Mouse (Mus musculus): Measurements from ENCODE around the gene Arhgap4. TPM values are rescaled to one million over a fixed set of nuclear protein-coding genes. Genes with fewer than 3 reads are reported as not detected.

The Arhgap4 gene
- polyA plus RNA-seq, 1 experiment from 2014 or later, result 2.3 TPM

GRCm38 (mm10) chrX:73855087-73855408 lies 66.6 kb downstream of the Arhgap4 start:
- DNase-seq (ENCODE audit: low spot score), result no peak
- Histone ChIP-seq H3K9me3 (ENCODE audit: control insufficient read depth, low read length) (no peaks in the 10 kb centered on the region), H3K4me1 (ENCODE audit: control insufficient read depth, insufficient read depth, low read length) (no peaks in the 10 kb centered on the region), H3K27ac (replicated peaks; ENCODE audit: low read depth, low read length) (no peak overlapping the region), H3K9ac (ENCODE audit: low read length) (no peak overlapping the region), H3K27me3 (ENCODE audit: control insufficient read depth, insufficient read depth, low read length) (no peaks in the 10 kb centered on the region), H3K36me3 (ENCODE audit: control insufficient read depth, insufficient read depth, low read length) (no peaks in the 10 kb centered on the region), H3K4me3 (ENCODE audit: low read depth, low read length) (no peak overlapping the region), H3K4me2 (ENCODE audit: low read depth, severe bottlenecking) (no peak overlapping the region)
- WGBS, result 67% methylated on average over 3 of the region's 3 CpGs
- ATAC-seq (ENCODE audit: insufficient number of reproducible peaks, low FRiP score, low TSS enrichment, low read depth), result no peak

- ATAC-seq (ENCODE audit: insufficient number of reproducible peaks, low FRiP score, low TSS enrichment, low read depth) (no peak), DNase-seq (ENCODE audit: low spot score) (no peak)
- Histone ChIP-seq H3K9me3 (ENCODE audit: control insufficient read depth, low read length) (no peaks in the 10 kb centered on the region), H3K27ac (replicated peaks; ENCODE audit: low read depth, low read length) (no peak overlapping the region), H3K4me3 (ENCODE audit: low read depth, low read length) (no peak overlapping the region), H3K4me1 (ENCODE audit: control insufficient read depth, insufficient read depth, low read length) (no peaks in the 10 kb centered on the region), H3K36me3 (ENCODE audit: control insufficient read depth, insufficient read depth, low read length) (no peaks in the 10 kb centered on the region), H3K4me2 (ENCODE audit: low read depth, severe bottlenecking) (no peak overlapping the region), H3K9ac (ENCODE audit: low read length) (no peak overlapping the region), H3K27me3 (ENCODE audit: control insufficient read depth, insufficient read depth, low read length) (no peaks in the 10 kb centered on the region)
- WGBS, result 89% methylated on average over 9 of the region's 9 CpGs
Observed at GRCm38 (mm10) chrX:73854326-73855086, 67.2 kb downstream of the Arhgap4 start.

Other genes with a start within 250 kb of the Arhgap4 start
- gene Slc6a8, start 248.7 kb downstream of the Arhgap4 start, polyA plus RNA-seq (2014; fragmentation: Nextera tagmentation; extraction: Ambion mirVana), result 7.7 and 8.3 TPM in 2 replicates
- gene Bcap31, start 205.7 kb downstream of the Arhgap4 start, polyA plus RNA-seq (2014; fragmentation: Nextera tagmentation; extraction: Ambion mirVana), result 162 and 164 TPM in 2 replicates
- 8.5 and 10.0 TPM in 2 replicates for gene Abcd1, start 205.3 kb downstream of the Arhgap4 start, polyA plus RNA-seq (2014; fragmentation: Nextera tagmentation; extraction: Ambion mirVana)
- 0.17 TPM in 1 of 2 replicates, not detected in the other for gene Plxnb3, start 164.8 kb downstream of the Arhgap4 start, polyA plus RNA-seq (2014; fragmentation: Nextera tagmentation; extraction: Ambion mirVana)
- gene Srpk3, start 147.5 kb downstream of the Arhgap4 start, polyA plus RNA-seq (2014; fragmentation: Nextera tagmentation; extraction: Ambion mirVana), result 2.5 and 3.3 TPM in 2 replicates
- gene Idh3g, start 135.0 kb downstream of the Arhgap4 start, polyA plus RNA-seq (2014; fragmentation: Nextera tagmentation; extraction: Ambion mirVana), result 185 and 186 TPM in 2 replicates
- 122 and 124 TPM in 2 replicates for gene Ssr4, start 134.8 kb downstream of the Arhgap4 start, polyA plus RNA-seq (2014; fragmentation: Nextera tagmentation; extraction: Ambion mirVana)
- 0.73 and 1.1 TPM in 2 replicates for gene Pdzd4, start 96.9 kb downstream of the Arhgap4 start, polyA plus RNA-seq (2014; fragmentation: Nextera tagmentation; extraction: Ambion mirVana)
- gene Avpr2, start 29.8 kb downstream of the Arhgap4 start, polyA plus RNA-seq (2014; fragmentation: Nextera tagmentation; extraction: Ambion mirVana), result 0.21 and 0.35 TPM in 2 replicates
- 0.85 and 1.2 TPM in 2 replicates for gene L1cam, start 25.8 kb downstream of the Arhgap4 start, polyA plus RNA-seq (2014; fragmentation: Nextera tagmentation; extraction: Ambion mirVana)
- gene Naa10, start 74 bp upstream of the Arhgap4 start, polyA plus RNA-seq (2014; fragmentation: Nextera tagmentation; extraction: Ambion mirVana), result 156 and 159 TPM in 2 replicates
- 9.8 and 13.2 TPM in 2 replicates for gene Renbp, start 9.0 kb upstream of the Arhgap4 start, polyA plus RNA-seq (2014; fragmentation: Nextera tagmentation; extraction: Ambion mirVana)
- 84.0 and 85.5 TPM in 2 replicates for gene Hcfc1, start 44.5 kb upstream of the Arhgap4 start, polyA plus RNA-seq (2014; fragmentation: Nextera tagmentation; extraction: Ambion mirVana)
- 40.3 and 46.2 TPM in 2 replicates for gene Irak1, start 102.0 kb upstream of the Arhgap4 start, polyA plus RNA-seq (2014; fragmentation: Nextera tagmentation; extraction: Ambion mirVana)
- gene Opn1mw, start 205.6 kb upstream of the Arhgap4 start, polyA plus RNA-seq (2014; fragmentation: Nextera tagmentation; extraction: Ambion mirVana), result not detected in 2 replicates
- 12.0 and 13.1 TPM in 2 replicates for gene Mecp2, start 213.5 kb upstream of the Arhgap4 start, polyA plus RNA-seq (2014; fragmentation: Nextera tagmentation; extraction: Ambion mirVana)
- gene Tex28, start 246.0 kb upstream of the Arhgap4 start, polyA plus RNA-seq (2014; fragmentation: Nextera tagmentation; extraction: Ambion mirVana), result not detected in 2 replicates

Measured in limb, embryonic 11.5 days (tissue).